Mouse (Mus musculus) spleen, postnatal 14 days (tissue): ENCODE measurements around the gene 4931422A03Rik.

Source experiments
- DNase-seq, 2 experiments: peaks; one replicate each; pipeline ENCODE4 v3.0.0; 2021 to 2022; ENCODE audit warnings: low spot score in 2 of 2

The 4931422A03Rik gene

GRCm38 (mm10) chr2:103936666-103937065 is 91.5 kb downstream of the 4931422A03Rik start:
- no peak for DNase-seq

- no peak for DNase-seq
Measured at GRCm38 (mm10) chr2:103935691-103936435, 92.3 kb downstream of the 4931422A03Rik start.

DNA sequence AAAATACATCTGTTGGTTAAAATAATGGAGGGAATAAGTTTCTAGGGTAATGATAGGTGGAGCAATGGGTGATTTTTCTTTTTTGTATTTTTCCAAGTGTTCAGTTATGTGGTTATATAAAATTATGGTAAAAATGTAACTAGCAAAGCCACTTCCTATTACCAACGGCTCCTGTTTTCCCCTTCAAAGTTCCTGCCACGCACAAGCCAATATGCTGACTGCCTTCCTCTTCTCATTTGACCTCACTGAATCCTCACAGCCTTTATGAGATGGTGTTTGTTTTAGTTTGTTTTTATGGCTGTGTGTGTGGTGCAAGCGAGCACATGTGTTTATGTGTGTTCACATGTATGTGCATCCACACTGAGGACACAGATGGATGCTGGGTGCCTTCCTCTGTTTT is 93.5 kb downstream of the 4931422A03Rik start:
- DNase-seq, result no peak

- no peak for DNase-seq
Measured at GRCm38 (mm10) chr2:103934270-103934669, 93.9 kb downstream of the 4931422A03Rik start.

GRCm38 (mm10) chr2:103932480-103932879 is 95.7 kb downstream of the 4931422A03Rik start:
- no peak for DNase-seq

DNA sequence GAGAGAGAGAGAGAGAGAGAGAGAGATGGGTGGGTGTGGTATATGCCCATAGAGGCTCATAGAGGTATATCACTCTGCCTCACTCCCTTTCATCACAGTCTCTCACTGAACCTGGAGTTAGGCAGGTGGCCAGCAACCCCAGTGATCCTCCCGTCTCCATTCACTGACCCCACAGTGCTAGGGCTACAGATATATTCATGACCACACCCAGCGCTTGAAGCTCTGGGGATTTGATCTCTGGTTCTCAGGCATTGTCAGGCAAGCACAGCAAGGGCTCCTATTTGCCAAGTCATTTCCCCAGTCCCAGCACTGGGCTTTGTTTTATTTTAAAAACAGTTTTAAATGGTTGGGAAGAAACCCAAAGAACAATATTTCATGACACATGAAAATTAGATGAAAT is 96.1 kb downstream of the 4931422A03Rik start:
- DNase-seq, result no peak

DNA sequence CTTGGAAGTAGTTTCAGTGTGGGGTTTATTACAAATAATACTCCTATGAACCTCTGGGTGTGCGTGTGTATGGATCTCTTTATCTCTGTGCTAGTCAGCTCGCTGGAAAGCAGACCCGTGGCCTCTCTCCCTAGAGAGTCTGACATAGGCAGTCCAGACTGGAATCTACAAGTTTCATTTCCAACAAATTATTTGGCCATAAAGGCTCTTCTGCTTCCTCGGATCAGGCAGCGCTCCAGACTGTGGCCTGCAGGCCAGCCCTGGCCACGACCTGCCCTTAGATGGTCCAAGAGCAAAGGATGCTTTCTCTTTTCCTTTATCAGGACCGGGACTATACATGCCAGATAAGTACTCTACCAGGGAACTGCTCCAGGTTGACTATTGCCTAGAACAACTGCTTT is 96.7 kb downstream of the 4931422A03Rik start:
- DNase-seq, result no peak

- no peak for DNase-seq
Measured at GRCm38 (mm10) chr2:103930306-103931019, 97.7 kb downstream of the 4931422A03Rik start.

DNA sequence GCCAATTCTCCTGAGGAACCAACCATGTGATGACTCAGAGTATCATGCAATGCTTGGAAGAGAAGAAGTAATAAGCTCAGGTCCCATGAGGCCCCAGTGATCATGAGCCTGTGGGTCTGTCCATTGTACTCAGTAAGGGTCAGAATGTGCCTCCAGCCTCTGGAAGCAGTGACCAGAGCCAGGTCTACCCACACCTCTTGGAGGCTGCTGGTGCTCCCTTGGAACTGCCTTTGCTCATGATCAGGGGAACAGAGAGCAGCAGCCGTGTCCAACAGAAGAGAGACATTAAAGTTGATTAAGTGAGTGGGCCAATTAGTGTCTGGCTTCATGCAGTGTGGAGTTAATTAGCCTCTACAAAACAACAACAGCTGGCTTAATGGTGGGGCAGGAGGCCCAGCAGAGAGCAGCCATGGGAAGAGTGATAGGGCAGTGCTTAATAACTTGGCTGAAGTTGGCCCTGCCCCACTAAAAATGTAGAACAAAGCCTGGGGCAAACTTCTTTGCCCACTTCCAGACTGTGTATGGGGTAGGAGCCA is 100.5 kb downstream of the 4931422A03Rik start:
- no peak for DNase-seq

DNA sequence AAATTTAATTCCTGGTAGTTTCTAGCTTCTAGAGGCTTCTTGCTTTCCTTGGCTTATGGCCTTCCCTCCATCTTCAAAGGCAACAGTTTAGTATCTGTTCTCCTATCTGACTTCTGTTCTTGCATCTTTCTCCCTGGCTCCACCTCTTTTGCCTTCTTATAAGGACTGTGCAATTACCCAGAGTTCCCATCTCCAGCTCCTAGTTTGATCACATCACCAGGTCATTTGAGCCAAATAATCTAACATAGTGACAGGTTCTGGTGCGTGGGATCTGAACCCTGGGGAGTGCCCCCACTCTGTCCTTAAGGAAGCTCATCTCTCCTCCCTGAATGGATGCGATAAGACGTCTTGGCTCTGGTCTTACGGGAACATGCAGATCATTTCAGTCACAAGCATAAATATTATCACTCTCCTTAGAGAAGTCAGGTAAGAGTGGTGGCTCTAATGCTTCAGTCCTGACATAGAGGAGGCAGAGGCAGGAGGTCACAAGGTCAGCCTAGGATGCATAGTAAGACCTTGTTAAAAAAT is 101.5 kb downstream of the 4931422A03Rik start:
- DNase-seq, result no peak

DNA sequence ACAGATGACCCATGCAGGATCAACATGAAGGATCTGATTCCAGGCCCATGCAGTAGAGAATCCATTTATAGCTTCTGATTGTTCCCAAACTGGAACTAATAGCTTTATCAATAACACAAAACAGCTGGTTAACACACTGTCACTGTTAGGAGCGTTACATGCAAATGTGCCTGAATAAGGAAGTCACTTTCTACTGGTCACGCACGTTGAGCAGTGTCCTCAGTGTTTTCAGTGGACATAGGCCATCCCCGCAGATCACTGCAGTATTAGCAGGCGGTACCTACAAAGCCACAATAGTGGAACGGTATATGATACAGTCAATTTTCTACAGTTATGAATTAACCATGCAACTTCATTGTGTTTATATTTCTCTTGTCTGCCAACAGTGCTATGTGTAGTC is 108.7 kb downstream of the 4931422A03Rik start:
- DNase-seq, result no peak

- DNase-seq, result no peak
Measured at GRCm38 (mm10) chr2:103918375-103918774, 109.8 kb downstream of the 4931422A03Rik start.

GRCm38 (mm10) chr2:103917375-103917774 is 110.8 kb downstream of the 4931422A03Rik start:
- DNase-seq, result no peak
